Mouse (Mus musculus) hindbrain, embryonic 15.5 days (tissue): Measurements from ENCODE around the gene Mmd2. TPM values are rescaled to one million over a fixed set of nuclear protein-coding genes. Genes with fewer than 3 reads are reported as not detected.
A peak's percentile ranks its signal among the peaks of the same experiment; 100 is the strongest.

Experiments used
- ATAC-seq: fragments of 200-750 bp; cut with Nextera tagmentation; 2 replicates; pipeline ENCODE4 v1.8.0; 2017; ENCODE audit warnings: low read depth, moderate number of reproducible peaks, moderate TSS enrichment; ENCODE audit not compliant: low FRiP score
- H3K27ac ChIP-seq: fragments of 300-500 bp; sonication (generic); replicated peaks from 2 replicates; pipeline ENCODE4 v1.5.1; 2015; ENCODE audit warnings: mild to moderate bottlenecking, inconsistent platforms
- H3K27me3 ChIP-seq: fragments of 300-500 bp; sonication (generic); 2 replicates; pipeline ENCODE4 v1.6.1; 2015; ENCODE audit warnings: control low read depth, inconsistent platforms
- H3K36me3 ChIP-seq: fragments of 300-500 bp; sonication (generic); 2 replicates; pipeline ENCODE4 v1.6.1; 2015; ENCODE audit warnings: control low read depth, inconsistent platforms
- H3K4me1 ChIP-seq: fragments of 300-500 bp; sonication (generic); replicated peaks from 2 replicates; pipeline ENCODE4 v1.6.1; 2015; ENCODE audit warnings: control low read depth, inconsistent platforms
- H3K4me2 ChIP-seq: fragments of 300-500 bp; sonication (generic); 2 replicates; pipeline ENCODE4 v1.6.1; 2015; ENCODE audit warnings: moderate library complexity, mild to moderate bottlenecking, inconsistent platforms
- H3K4me3 ChIP-seq: fragments of 300-500 bp; sonication (generic); 2 replicates; pipeline ENCODE4 v1.5.1; 2015; ENCODE audit warnings: mild to moderate bottlenecking, inconsistent platforms
- H3K9ac ChIP-seq: fragments of 300-500 bp; sonication (generic); 2 replicates; pipeline ENCODE4 v1.6.1; 2015; ENCODE audit warnings: inconsistent platforms
- H3K9me3 ChIP-seq: fragments of 300-500 bp; sonication (generic); 2 replicates; pipeline ENCODE4 v1.6.1; 2016; ENCODE audit warnings: control low read depth, inconsistent platforms
- WGBS: fragments of 180-500 bp; shearing (Covaris S2); methylation state at CpG from one replicate; pipeline ENCODE4 v1.1.7; 2015; 5-methylcytosine and 5-hydroxymethylcytosine counted together
- polyA plus RNA-seq: library from polyadenylated mRNA; unstranded; fragments of >200 nt; fragmentation: Nextera tagmentation; extraction: Ambion mirVana; gene quantifications from 2 replicates; pipeline ENCODE4 v1.2.1, GENCODE M21; 2015

The Mmd2 gene
- polyA plus RNA-seq, 1 experiment from 2014 or later: 63.2 TPM

DNA sequence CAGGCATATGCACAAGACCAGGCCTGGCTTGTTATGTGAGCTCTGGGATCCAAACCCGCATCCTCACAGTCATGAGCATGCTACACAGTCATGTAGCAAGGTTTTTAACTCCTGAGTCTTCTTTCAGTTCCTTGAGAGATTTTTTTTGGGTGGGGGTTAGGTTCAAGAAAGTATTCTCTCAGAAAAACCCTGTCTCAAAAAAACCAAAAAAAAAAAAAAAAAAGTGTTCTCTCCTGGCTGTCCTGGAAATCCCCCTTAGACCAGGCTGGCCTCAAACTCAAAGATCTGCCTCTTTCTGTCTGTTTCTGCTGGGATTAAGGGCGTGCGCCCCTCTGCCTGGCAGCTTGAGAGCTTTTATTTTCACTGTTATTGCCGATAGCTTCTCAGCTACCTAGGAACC is 73.2 kb downstream of the Mmd2 start:
- no peak for ATAC-seq
- no peak overlapping the region for H3K9ac ChIP-seq
- no peak overlapping the region for H3K4me3 ChIP-seq
- peaks cover 2% of the 10 kb centered on the region; the same call in 1 of the 2 replicates for H3K36me3 ChIP-seq
- WGBS: 86% methylated on average over 4 of the region's 4 CpGs
- H3K27ac ChIP-seq: no peak overlapping the region
- no peaks in the 10 kb centered on the region for H3K4me1 ChIP-seq
- H3K4me2 ChIP-seq: no peak overlapping the region
- peaks cover 6% of the 10 kb centered on the region; the same call in 1 of the 2 replicates for H3K27me3 ChIP-seq
- H3K9me3 ChIP-seq: no peaks in the 10 kb centered on the region

GRCm38 (mm10) chr5:142529915-142530314 is 78.7 kb downstream of the Mmd2 start, which contains the start of gene Papolb:
Papolb (minus strand) TSS chr5:142530076.
- H3K4me2 ChIP-seq: peak within 1 kb of the TSS; percentile 21; the same call in 1 of the 2 replicates
- no peaks in the 10 kb centered on the region for H3K9me3 ChIP-seq

DNA sequence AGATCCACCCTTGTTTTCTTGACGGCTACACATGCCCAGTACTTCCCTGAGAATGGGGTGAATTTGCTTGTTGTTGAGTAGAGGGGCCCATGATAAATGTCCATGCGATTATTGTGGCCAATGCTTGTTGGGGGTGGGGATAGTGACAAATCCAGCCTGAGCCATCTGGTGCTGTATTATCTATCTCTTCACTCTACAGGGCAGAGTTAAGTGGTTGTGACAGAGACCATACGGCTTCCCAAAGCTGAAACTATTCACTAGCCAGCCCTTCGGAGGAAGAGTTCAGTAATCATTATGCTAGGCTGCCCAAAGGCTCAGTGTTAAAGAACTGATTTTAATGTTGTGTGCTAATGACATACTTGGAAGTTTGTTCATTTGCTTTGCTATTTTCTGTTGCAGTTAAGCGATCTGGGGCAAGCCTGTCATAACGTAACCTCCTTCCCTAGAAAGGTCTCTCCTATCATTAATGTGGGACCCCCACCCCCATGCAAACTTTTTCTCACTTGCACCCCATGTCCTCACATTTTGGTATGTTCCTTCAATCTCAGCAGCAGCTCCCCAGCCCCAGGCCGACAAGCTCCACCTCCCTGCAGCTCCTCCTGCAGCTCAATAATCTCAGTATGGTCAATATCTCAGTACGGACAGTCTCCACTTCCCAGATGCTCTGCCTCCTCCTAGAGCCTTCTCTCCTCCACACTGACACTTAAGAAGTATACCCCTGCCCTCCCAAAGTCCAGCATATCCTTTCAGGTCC is 83.7 kb downstream of the Mmd2 start:
- no peak overlapping the region for H3K27ac ChIP-seq
- H3K9ac ChIP-seq: no peak overlapping the region
- no peaks in the 10 kb centered on the region for H3K27me3 ChIP-seq
- no peak overlapping the region for H3K4me2 ChIP-seq
- ATAC-seq: no peak; the same call in 1 of the 2 replicates
- H3K4me1 ChIP-seq: no peaks in the 10 kb centered on the region
- WGBS: 70% methylated on average over 8 of the region's 8 CpGs
- H3K4me3 ChIP-seq: no peak overlapping the region
- peaks cover 6% of the 10 kb centered on the region; the same call in 1 of the 2 replicates for H3K36me3 ChIP-seq
- no peaks in the 10 kb centered on the region for H3K9me3 ChIP-seq

More at GRCm38 (mm10) chr5:142529915-142530314, 78.7 kb downstream of the Mmd2 start, which contains the start of gene Papolb:
- Histone ChIP-seq H3K36me3 (peaks cover 9% of the 10 kb centered on the region), H3K4me3 (no peak within 1 kb of the TSS), H3K27ac (no peak within 1 kb of the TSS), H3K4me1 (no peaks in the 10 kb centered on the region), H3K9ac (no peak within 1 kb of the TSS), H3K27me3 (peaks cover 6% of the 10 kb centered on the region; the same call in 1 of the 2 replicates)
- WGBS: 42% methylated on average over 37 of the region's 41 CpGs
- no peak for ATAC-seq

GRCm38 (mm10) chr5:142521195-142521866 is 87.3 kb downstream of the Mmd2 start:
- ATAC-seq: no peak
- H3K36me3 ChIP-seq: no peaks in the 10 kb centered on the region
- peaks cover 6% of the 10 kb centered on the region; the same call in 1 of the 2 replicates for H3K4me1 ChIP-seq

GRCm38 (mm10) chr5:142520360-142520759 is 88.2 kb downstream of the Mmd2 start:
- Histone ChIP-seq H3K36me3 (no peaks in the 10 kb centered on the region), H3K4me1 (peaks cover 6% of the 10 kb centered on the region; the same call in 1 of the 2 replicates), H3K9ac (no peak overlapping the region), H3K4me2 (no peak overlapping the region), H3K4me3 (no peak overlapping the region), H3K27me3 (no peaks in the 10 kb centered on the region), H3K9me3 (no peaks in the 10 kb centered on the region), H3K27ac (no peak overlapping the region)
- 86% methylated on average over 4 of the region's 4 CpGs for WGBS
- no peak for ATAC-seq

More at GRCm38 (mm10) chr5:142521195-142521866, 87.3 kb downstream of the Mmd2 start:
- WGBS: 89% methylated on average over 11 of the region's 11 CpGs
- Histone ChIP-seq H3K27me3 (no peaks in the 10 kb centered on the region), H3K9ac (no peak overlapping the region), H3K27ac (no peak overlapping the region), H3K4me2 (no peak overlapping the region), H3K4me3 (no peak overlapping the region), H3K9me3 (no peaks in the 10 kb centered on the region)

- no peak overlapping the region for H3K4me2 ChIP-seq
- no peaks in the 10 kb centered on the region for H3K9me3 ChIP-seq
- WGBS: 66% methylated on average over 6 of the region's 6 CpGs
- H3K4me3 ChIP-seq: no peak overlapping the region
- no peak for ATAC-seq
- peaks cover 6% of the 10 kb centered on the region; the same call in 1 of the 2 replicates for H3K4me1 ChIP-seq
- no peaks in the 10 kb centered on the region for H3K27me3 ChIP-seq
- H3K27ac ChIP-seq: no peak overlapping the region
- H3K36me3 ChIP-seq: no peaks in the 10 kb centered on the region
- no peak overlapping the region for H3K9ac ChIP-seq
Observed at GRCm38 (mm10) chr5:142518973-142519372, 89.6 kb downstream of the Mmd2 start.

Other genes with a start within 250 kb of the Mmd2 start
- gene Foxk1, start 207.3 kb downstream of the Mmd2 start, polyA plus RNA-seq: 6.1 and 6.6 TPM in 2 replicates
- 13.5 and 14.3 TPM in 2 replicates for gene Ap5z1, start 144.9 kb downstream of the Mmd2 start, polyA plus RNA-seq
- 0.25 and 0.28 TPM in 2 replicates for gene Papolb, start 78.7 kb downstream of the Mmd2 start, polyA plus RNA-seq
- 21.8 and 23.2 TPM in 2 replicates for gene Radil, start 57.7 kb downstream of the Mmd2 start, polyA plus RNA-seq
- 44.6 and 45.7 TPM in 2 replicates for gene Wipi2, start 18.9 kb upstream of the Mmd2 start, polyA plus RNA-seq
- gene Slc29a4, start 83.7 kb upstream of the Mmd2 start, polyA plus RNA-seq: 82.0 and 99.5 TPM in 2 replicates
- gene Tnrc18, start 208.9 kb upstream of the Mmd2 start, polyA plus RNA-seq: 32.7 and 33.8 TPM in 2 replicates